Mouse (Mus musculus): Measurements from ENCODE around the gene Spint3. TPM values are rescaled to one million over a fixed set of nuclear protein-coding genes. Genes with fewer than 3 reads are reported as not detected.

The Spint3 gene
- polyA plus RNA-seq, 1 experiment from 2014 or later = not detected

DNA sequence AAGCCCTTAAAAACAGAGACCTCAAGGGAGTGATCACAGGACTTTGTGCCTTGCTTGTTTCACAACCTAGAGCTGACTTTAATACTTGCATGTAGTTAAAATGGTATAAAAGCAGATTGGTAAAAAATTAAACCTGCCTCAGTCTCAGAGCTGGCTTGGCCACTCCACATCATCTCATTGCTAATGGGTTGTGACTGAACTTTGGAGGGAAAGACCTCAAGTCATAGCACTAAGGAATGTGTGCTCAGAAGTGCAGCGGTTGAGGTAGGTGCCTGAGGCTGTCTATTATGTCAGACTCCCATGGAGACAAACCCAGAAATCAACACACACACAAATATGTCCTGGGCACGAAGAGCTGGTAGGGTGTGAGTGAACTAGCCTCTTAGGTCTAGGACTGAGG, 29.5 kb downstream of the Spint3 start:
- Histone ChIP-seq H3K4me3 (ENCODE audit: low read depth, low read length) (no peak overlapping the region), H3K27ac (ENCODE audit: low read depth, low read length) (no peak overlapping the region), H3K4me2 (ENCODE audit: low read depth, low read length) (no peak overlapping the region), H3K9me3 (ENCODE audit: control insufficient read depth, low read length) (no peaks in the 10 kb centered on the region), H3K36me3 (ENCODE audit: control insufficient read depth, insufficient read depth, low read length) (no peaks in the 10 kb centered on the region), H3K27me3 (ENCODE audit: control insufficient read depth, insufficient read depth, low read length) (no peaks in the 10 kb centered on the region), H3K4me1 (ENCODE audit: control insufficient read depth, insufficient read depth, low read length) (no peaks in the 10 kb centered on the region), H3K9ac (replicated peaks; ENCODE audit: low read depth, low read length) (no peak overlapping the region)
- 84% methylated on average over 2 of the region's 2 CpGs for WGBS
- ATAC-seq (ENCODE audit: low read depth) = no peak

DNA sequence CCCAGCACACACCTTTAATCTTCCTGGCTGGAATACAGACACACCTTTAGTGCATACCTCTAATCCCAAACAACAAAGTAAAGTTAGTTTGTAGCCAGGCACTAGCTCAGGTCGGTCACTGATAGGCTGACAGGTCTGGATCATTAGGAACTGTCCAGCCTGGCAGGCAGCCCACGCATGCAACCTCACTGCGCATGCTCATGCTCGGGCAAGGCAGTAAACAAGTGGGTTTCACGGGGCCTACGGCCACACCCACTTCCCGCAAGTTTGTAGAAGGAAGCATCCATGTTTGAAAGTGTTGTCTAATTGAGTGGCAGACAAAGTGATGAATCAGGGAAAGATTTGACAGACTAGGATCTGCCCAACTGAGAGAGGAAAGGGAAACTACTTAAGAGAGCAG, 30.7 kb downstream of the Spint3 start:
- Histone ChIP-seq H3K4me1 (ENCODE audit: control insufficient read depth, insufficient read depth, low read length) (no peaks in the 10 kb centered on the region), H3K4me2 (ENCODE audit: low read depth, low read length) (no peak overlapping the region), H3K4me3 (ENCODE audit: low read depth, low read length) (no peak overlapping the region), H3K9me3 (ENCODE audit: control insufficient read depth, low read length) (no peaks in the 10 kb centered on the region), H3K36me3 (ENCODE audit: control insufficient read depth, insufficient read depth, low read length) (no peaks in the 10 kb centered on the region), H3K9ac (replicated peaks; ENCODE audit: low read depth, low read length) (no peak overlapping the region), H3K27ac (ENCODE audit: low read depth, low read length) (no peak overlapping the region), H3K27me3 (ENCODE audit: control insufficient read depth, insufficient read depth, low read length) (no peaks in the 10 kb centered on the region)
- no peak for ATAC-seq (ENCODE audit: low read depth)
- WGBS = 88% methylated on average over 7 of the region's 7 CpGs

GRCm38 (mm10) chr2:164542132-164542531, 31.1 kb downstream of the Spint3 start:
- WGBS = 78% methylated on average over 5 of the region's 5 CpGs
- no peak for ATAC-seq (ENCODE audit: low read depth)
- Histone ChIP-seq H3K4me1 (ENCODE audit: control insufficient read depth, insufficient read depth, low read length) (no peaks in the 10 kb centered on the region), H3K9ac (replicated peaks; ENCODE audit: low read depth, low read length) (no peak overlapping the region), H3K4me2 (ENCODE audit: low read depth, low read length) (no peak overlapping the region), H3K27ac (ENCODE audit: low read depth, low read length) (no peak overlapping the region), H3K9me3 (ENCODE audit: control insufficient read depth, low read length) (no peaks in the 10 kb centered on the region), H3K27me3 (ENCODE audit: control insufficient read depth, insufficient read depth, low read length) (no peaks in the 10 kb centered on the region), H3K36me3 (ENCODE audit: control insufficient read depth, insufficient read depth, low read length) (no peaks in the 10 kb centered on the region), H3K4me3 (ENCODE audit: low read depth, low read length) (no peak overlapping the region)

- 52% methylated on average over 8 of the region's 8 CpGs for WGBS
- H3K27ac ChIP-seq (ENCODE audit: low read depth, low read length) = no peak overlapping the region
- no peaks in the 10 kb centered on the region for H3K9me3 ChIP-seq (ENCODE audit: control insufficient read depth, low read length)
- H3K4me3 ChIP-seq (ENCODE audit: low read depth, low read length) = no peak overlapping the region
- no peaks in the 10 kb centered on the region for H3K36me3 ChIP-seq (ENCODE audit: control insufficient read depth, insufficient read depth, low read length)
- no peak overlapping the region for H3K9ac ChIP-seq (replicated peaks; ENCODE audit: low read depth, low read length)
- H3K4me2 ChIP-seq (ENCODE audit: low read depth, low read length) = no peak overlapping the region
- ATAC-seq (ENCODE audit: low read depth) = no peak
- H3K27me3 ChIP-seq (ENCODE audit: control insufficient read depth, insufficient read depth, low read length) = no peaks in the 10 kb centered on the region
- H3K4me1 ChIP-seq (ENCODE audit: control insufficient read depth, insufficient read depth, low read length) = no peaks in the 10 kb centered on the region
Observed at GRCm38 (mm10) chr2:164540652-164541427, 32.4 kb downstream of the Spint3 start.

DNA sequence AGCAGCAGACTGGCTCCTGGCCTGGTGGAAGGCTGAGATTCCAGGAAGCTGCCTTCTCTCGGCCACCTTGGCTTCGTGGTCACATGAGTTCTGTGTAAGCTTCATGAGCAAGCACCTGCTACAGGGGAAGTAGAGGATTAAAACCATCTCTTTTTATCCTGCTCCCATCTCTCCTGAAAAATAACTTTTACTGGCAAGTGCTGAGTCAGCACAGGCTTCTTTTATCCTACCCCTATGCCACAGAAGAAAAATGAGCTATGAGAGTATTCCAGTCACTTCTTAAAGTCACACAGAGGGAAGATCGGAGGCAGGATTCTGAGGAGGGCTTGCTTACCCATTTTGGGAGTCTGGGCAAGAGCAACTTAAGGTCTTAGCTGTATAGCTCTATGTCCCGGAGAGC, 36.3 kb downstream of the Spint3 start:
- ATAC-seq (ENCODE audit: low read depth) = no peak

DNA sequence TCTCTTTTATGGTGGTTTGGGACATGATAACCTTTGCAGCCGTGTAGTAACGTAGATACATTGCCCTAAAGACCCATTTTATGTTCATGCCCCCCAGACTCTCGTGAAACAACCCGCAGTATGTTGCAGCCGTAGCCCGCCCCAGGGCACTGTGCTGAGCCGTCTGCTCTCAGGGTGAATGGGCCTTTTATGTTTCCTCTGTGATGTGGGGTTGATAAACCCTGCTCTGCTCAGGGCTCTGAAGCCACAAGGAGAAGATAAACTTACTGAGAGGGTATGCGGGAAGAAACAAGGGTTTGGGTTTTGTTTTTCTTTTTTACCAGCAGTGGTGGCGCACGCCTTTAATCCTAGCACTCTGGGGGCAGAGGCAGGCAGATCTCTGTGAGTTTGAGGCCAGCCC, 38.9 kb downstream of the Spint3 start:
- Histone ChIP-seq H3K9me3 (ENCODE audit: control insufficient read depth, low read length) (no peaks in the 10 kb centered on the region), H3K9ac (replicated peaks; ENCODE audit: low read depth, low read length) (no peak overlapping the region), H3K4me1 (ENCODE audit: control insufficient read depth, insufficient read depth, low read length) (no peaks in the 10 kb centered on the region), H3K27me3 (ENCODE audit: control insufficient read depth, insufficient read depth, low read length) (no peaks in the 10 kb centered on the region), H3K4me2 (ENCODE audit: low read depth, low read length) (no peak overlapping the region), H3K36me3 (ENCODE audit: control insufficient read depth, insufficient read depth, low read length) (no peaks in the 10 kb centered on the region), H3K27ac (ENCODE audit: low read depth, low read length) (no peak overlapping the region), H3K4me3 (ENCODE audit: low read depth, low read length) (no peak overlapping the region)
- 68% methylated on average over 10 of the region's 10 CpGs for WGBS
- ATAC-seq (ENCODE audit: low read depth) = no peak

More for the DNA sequence above, 36.3 kb downstream of the Spint3 start:
- Histone ChIP-seq H3K4me3 (ENCODE audit: low read depth, low read length) (no peak overlapping the region), H3K36me3 (ENCODE audit: control insufficient read depth, insufficient read depth, low read length) (no peaks in the 10 kb centered on the region), H3K4me1 (ENCODE audit: control insufficient read depth, insufficient read depth, low read length) (no peaks in the 10 kb centered on the region), H3K27ac (ENCODE audit: low read depth, low read length) (no peak overlapping the region), H3K9ac (replicated peaks; ENCODE audit: low read depth, low read length) (no peak overlapping the region), H3K9me3 (ENCODE audit: control insufficient read depth, low read length) (no peaks in the 10 kb centered on the region), H3K4me2 (ENCODE audit: low read depth, low read length) (no peak overlapping the region), H3K27me3 (ENCODE audit: control insufficient read depth, insufficient read depth, low read length) (no peaks in the 10 kb centered on the region)
- 87% methylated on average over 4 of the region's 4 CpGs for WGBS

- no peak for ATAC-seq (ENCODE audit: low read depth)
- Histone ChIP-seq H3K27me3 (ENCODE audit: control insufficient read depth, insufficient read depth, low read length) (no peaks in the 10 kb centered on the region), H3K27ac (ENCODE audit: low read depth, low read length) (no peak overlapping the region), H3K4me3 (ENCODE audit: low read depth, low read length) (no peak overlapping the region), H3K4me2 (ENCODE audit: low read depth, low read length) (no peak overlapping the region), H3K9me3 (ENCODE audit: control insufficient read depth, low read length) (no peaks in the 10 kb centered on the region), H3K36me3 (ENCODE audit: control insufficient read depth, insufficient read depth, low read length) (no peaks in the 10 kb centered on the region), H3K4me1 (ENCODE audit: control insufficient read depth, insufficient read depth, low read length) (no peaks in the 10 kb centered on the region), H3K9ac (replicated peaks; ENCODE audit: low read depth, low read length) (no peak overlapping the region)
- WGBS = 6% methylated on average over 3 of the region's 3 CpGs
Observed at GRCm38 (mm10) chr2:164531169-164531568, 42.1 kb downstream of the Spint3 start.

DNA sequence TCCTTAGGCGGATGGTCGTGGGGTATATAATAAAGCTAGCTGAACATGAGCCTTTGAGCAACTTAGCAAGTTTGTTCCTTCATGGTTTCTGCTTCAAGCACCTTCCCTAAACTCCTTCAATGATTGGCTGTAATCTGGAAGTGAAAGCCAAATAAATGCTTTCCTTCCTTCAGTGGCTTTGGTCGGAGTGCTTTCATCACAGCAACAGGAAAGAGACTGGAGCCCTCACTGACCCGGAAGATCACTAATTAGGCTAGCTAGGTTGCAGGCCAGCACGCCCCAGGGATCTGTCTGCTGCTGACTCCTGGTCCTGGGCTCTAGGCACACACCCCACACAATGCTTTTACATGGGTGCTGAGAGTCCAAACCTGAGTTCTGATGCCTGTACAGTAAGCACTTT, 44.7 kb downstream of the Spint3 start:
- H3K4me3 ChIP-seq (ENCODE audit: low read depth, low read length) = no peak overlapping the region
- H3K27ac ChIP-seq (ENCODE audit: low read depth, low read length) = no peak overlapping the region
- H3K36me3 ChIP-seq (ENCODE audit: control insufficient read depth, insufficient read depth, low read length) = no peaks in the 10 kb centered on the region
- H3K4me1 ChIP-seq (ENCODE audit: control insufficient read depth, insufficient read depth, low read length) = no peaks in the 10 kb centered on the region
- H3K9ac ChIP-seq (replicated peaks; ENCODE audit: low read depth, low read length) = no peak overlapping the region
- WGBS = 78% methylated on average over 5 of the region's 5 CpGs
- no peaks in the 10 kb centered on the region for H3K27me3 ChIP-seq (ENCODE audit: control insufficient read depth, insufficient read depth, low read length)
- H3K9me3 ChIP-seq (ENCODE audit: control insufficient read depth, low read length) = no peaks in the 10 kb centered on the region
- no peak overlapping the region for H3K4me2 ChIP-seq (ENCODE audit: low read depth, low read length)
- no peak for ATAC-seq (ENCODE audit: low read depth)

DNA sequence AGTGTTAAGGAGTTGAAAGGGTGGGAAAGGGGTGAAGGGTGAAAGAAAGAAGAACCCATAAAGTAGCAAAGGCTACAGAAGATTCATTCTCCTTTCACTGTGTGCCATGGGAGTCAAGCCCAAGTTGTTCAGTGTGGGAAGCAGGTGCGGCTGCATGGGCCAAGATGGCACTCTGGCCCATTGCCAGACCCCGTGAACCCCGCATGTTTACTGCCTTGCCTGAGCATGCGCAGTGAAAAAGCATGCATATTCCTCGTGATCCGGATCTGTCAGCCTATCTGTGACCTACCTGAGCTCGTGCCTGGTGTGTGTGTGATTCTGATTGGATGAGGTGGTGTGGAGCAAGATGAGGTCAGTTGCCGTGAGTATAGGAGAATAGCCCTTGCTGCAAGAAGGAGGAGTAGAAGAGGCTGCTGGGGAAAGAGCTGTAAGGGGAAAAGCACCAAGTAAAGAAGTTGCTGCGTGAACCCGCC, 49.9 kb downstream of the Spint3 start:
- 79% methylated on average over 10 of the region's 10 CpGs for WGBS
- H3K27ac ChIP-seq (ENCODE audit: low read depth, low read length) = no peak overlapping the region
- no peak overlapping the region for H3K4me3 ChIP-seq (ENCODE audit: low read depth, low read length)
- no peaks in the 10 kb centered on the region for H3K4me1 ChIP-seq (ENCODE audit: control insufficient read depth, insufficient read depth, low read length)
- no peak for ATAC-seq (ENCODE audit: low read depth)
- no peaks in the 10 kb centered on the region for H3K9me3 ChIP-seq (ENCODE audit: control insufficient read depth, low read length)
- H3K27me3 ChIP-seq (ENCODE audit: control insufficient read depth, insufficient read depth, low read length) = no peaks in the 10 kb centered on the region
- no peak overlapping the region for H3K4me2 ChIP-seq (ENCODE audit: low read depth, low read length)
- H3K9ac ChIP-seq (replicated peaks; ENCODE audit: low read depth, low read length) = no peak overlapping the region
- no peaks in the 10 kb centered on the region for H3K36me3 ChIP-seq (ENCODE audit: control insufficient read depth, insufficient read depth, low read length)
